Mouse (Mus musculus) MEL (cell line): ENCODE measurements at regions not wholly inside any gene's neighbourhood (a gene's known extent, or its start where the extent isn't known, plus 50 kb on each side); places are given as distances from the start of the nearest gene placed in this dataset.

ENCODE experiments used
- BHLHE40 ChIP-seq: IDR thresholded peaks from 2 replicates; pipeline ENCODE4 v1.6.1; 2012; ENCODE audit warnings: low read depth, mild to moderate bottlenecking, inconsistent platforms, low read length, improper control_type of control experiment, borderline replicate concordance
- CHD2 ChIP-seq: IDR thresholded peaks from 2 replicates; pipeline ENCODE4 v1.6.1; 2011; ENCODE audit warnings: low read length, improper control_type of control experiment
- CTCF ChIP-seq, 3 experiments: IDR thresholded peaks in 2 of 3; conservative IDR thresholded peaks in 1 of 3; 2 replicates each; pipeline ENCODE4 v1.5.1; 2011 to 2012; ENCODE audit warnings: low read length in 3 of 3, low read depth in 2 of 3, mild to moderate bottlenecking in 2 of 3, improper control_type of control experiment in 1 of 3, inconsistent platforms in 1 of 3, mixed read lengths in 1 of 3, moderate library complexity in 1 of 3; ENCODE audit not compliant: control insufficient read depth in 1 of 3, insufficient read depth in 1 of 3, poor library complexity in 1 of 3, severe bottlenecking in 1 of 3
- EP300 ChIP-seq, 2 experiments: IDR thresholded peaks; 2 replicates each; pipeline ENCODE4 v1.6.1; 2011; ENCODE audit warnings: improper control_type of control experiment in 2 of 2, low read length in 2 of 2, low read depth in 1 of 2, mild to moderate bottlenecking in 1 of 2
- GATA1 ChIP-seq: IDR thresholded peaks from 2 replicates; pipeline ENCODE4 v1.6.1; 2011; ENCODE audit warnings: low read depth, low read length, improper control_type of control experiment
- JUND ChIP-seq: IDR thresholded peaks from 2 replicates; pipeline ENCODE4 v1.6.1; 2011; ENCODE audit warnings: low read depth, mild to moderate bottlenecking, improper control_type of control experiment, low read length
- NELFE ChIP-seq: IDR thresholded peaks from 2 replicates; pipeline ENCODE4 v1.6.1; 2011; ENCODE audit warnings: low read depth, low read length, improper control_type of control experiment
- POLR2A ChIP-seq, 2 experiments: IDR thresholded peaks; 2 replicates each; pipeline ENCODE4 v1.6.1; 2011 to 2012; ENCODE audit warnings: low read length in 2 of 2, mild to moderate bottlenecking in 2 of 2, control low read depth in 1 of 2, improper control_type of control experiment in 1 of 2, low read depth in 1 of 2, moderate library complexity in 1 of 2; ENCODE audit not compliant: control insufficient read depth in 1 of 2, insufficient read depth in 1 of 2, poor library complexity in 1 of 2
- SIN3A ChIP-seq: IDR thresholded peaks from 2 replicates; pipeline ENCODE4 v1.6.1; 2012; ENCODE audit warnings: low read length, improper control_type of control experiment, inconsistent platforms
- TBP ChIP-seq: IDR thresholded peaks from 2 replicates; pipeline ENCODE4 v1.8.0; 2011; ENCODE audit warnings: low read depth, low read length, improper control_type of control experiment
- TCF12 ChIP-seq: IDR thresholded peaks from 2 replicates; pipeline ENCODE4 v1.6.1; 2014; ENCODE audit warnings: low read depth, mild to moderate bottlenecking, inconsistent platforms, low read length, improper control_type of control experiment, moderate library complexity
- UBTF ChIP-seq: IDR thresholded peaks from 2 replicates; pipeline ENCODE4 v1.6.1; 2012; ENCODE audit warnings: low read depth, mild to moderate bottlenecking, inconsistent platforms, low read length, improper control_type of control experiment, moderate library complexity, borderline replicate concordance; ENCODE audit not compliant: insufficient read depth

DNA sequence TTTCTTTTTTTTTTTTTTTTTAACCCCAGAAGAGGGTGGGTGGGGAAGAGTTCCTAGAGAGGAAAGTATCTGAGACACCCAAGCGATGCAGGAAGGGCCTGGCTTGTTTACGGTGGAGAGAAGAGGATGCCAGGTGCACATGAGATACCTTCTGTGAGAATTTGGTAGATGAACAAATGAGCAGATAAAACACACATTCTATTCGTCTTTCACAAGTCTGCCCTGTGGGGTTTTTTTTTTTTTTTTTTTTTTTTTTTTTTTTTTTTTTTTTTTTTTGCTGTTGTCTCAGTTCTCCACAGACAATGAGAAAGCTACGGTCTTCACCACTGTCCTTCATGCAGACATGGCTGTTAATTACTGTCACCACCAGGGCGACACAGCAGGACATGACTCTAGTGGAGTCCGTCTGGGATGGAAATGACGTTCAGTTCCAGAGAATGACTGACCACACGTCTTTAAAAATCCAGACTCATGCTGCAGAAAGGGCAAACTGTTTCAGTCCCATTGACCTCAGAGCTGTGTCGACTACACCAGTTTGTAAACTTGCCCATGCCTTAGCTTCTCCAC is 278.3 kb downstream of the Lnpk start:
- TF ChIP-seq GATA1, result no peak
- no peak for TF ChIP-seq UBTF
- TF ChIP-seq EP300 (IDR thresholded peaks at IDR 0.05; ENCODE audit: low read depth in 1 of 2, low read length in 2 of 2), result no peak
- no peak for TF ChIP-seq NELFE
- TF ChIP-seq CTCF (IDR thresholded peaks at IDR 0.05 in 2 of 3, conservative IDR thresholded peaks at IDR 0.05 in 1 of 3; ENCODE audit: control insufficient read depth in 1 of 3, insufficient read depth in 1 of 3, low read depth in 2 of 3, low read length in 3 of 3, poor library complexity in 1 of 3, severe bottlenecking in 1 of 3), result no peak
- no peak for TF ChIP-seq POLR2A (IDR thresholded peaks at IDR 0.05; ENCODE audit: control insufficient read depth in 1 of 2, insufficient read depth in 1 of 2, low read depth in 1 of 2, low read length in 2 of 2, poor library complexity in 1 of 2)
- no peak for TF ChIP-seq BHLHE40
- TF ChIP-seq CHD2, result no peak
- no peak for TF ChIP-seq JUND
- TF ChIP-seq TBP, result no peak
- TF ChIP-seq TCF12, result no peak
- TF ChIP-seq SIN3A, result no peak
